Mouse (Mus musculus) heart, postnatal 0 days (tissue): ENCODE results near the gene Mab21l1.
A peak's percentile ranks its signal among the peaks of the same experiment; 100 is the strongest.

Experiments
- CTCF ChIP-seq: IDR thresholded peaks from 2 replicates; pipeline ENCODE4 v1.5.1; 2016; ENCODE audit warnings: antibody characterized with exemption, control low read depth, low read depth
- EP300 ChIP-seq: IDR thresholded peaks from 2 replicates; pipeline ENCODE4 v1.6.1; 2016; ENCODE audit warnings: antibody characterized with exemption, low read depth

DNA sequence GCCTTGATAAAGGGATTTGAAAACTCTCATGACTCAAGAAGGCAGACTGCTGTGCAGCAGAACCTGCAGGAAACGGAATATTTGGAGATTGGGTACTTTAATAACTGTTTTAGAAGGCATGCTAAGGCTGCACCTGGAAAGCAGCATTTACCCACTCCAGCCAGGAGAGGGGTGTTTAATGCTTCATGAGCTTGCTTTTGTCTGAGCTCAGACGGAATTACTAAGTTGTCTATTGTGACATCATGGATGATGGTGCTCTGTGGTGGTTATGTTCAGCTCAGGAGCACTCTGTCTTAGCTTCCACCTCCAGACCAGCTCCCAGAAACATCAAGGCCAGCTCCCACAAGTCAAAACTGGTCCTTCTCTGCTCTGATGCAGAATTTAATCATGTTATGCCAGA is 7.5 kb downstream of the Mab21l1 start:
- 0 out of 2 replicates have a peak, but pooled peaks have one; percentile 2 for TF ChIP-seq CTCF
- no peak for TF ChIP-seq EP300
